Mouse (Mus musculus) liver, embryonic 15.5 days (tissue): ENCODE measurements around the gene Crot. TPM values are rescaled to one million over a fixed set of nuclear protein-coding genes. Genes with fewer than 3 reads are reported as not detected.

ENCODE experiments used
- ATAC-seq: fragments of 200-750 bp; cut with Nextera tagmentation; 2 replicates; pipeline ENCODE4 v1.8.0; 2017; ENCODE audit warnings: moderate number of reproducible peaks, mild to moderate bottlenecking, moderate library complexity; ENCODE audit not compliant: insufficient read depth
- H3K27ac ChIP-seq: fragments of 300-500 bp; sonication (generic); replicated peaks from 2 replicates; pipeline ENCODE4 v1.5.1; 2015; ENCODE audit warnings: mild to moderate bottlenecking, inconsistent platforms
- H3K27me3 ChIP-seq: fragments of 300-500 bp; sonication (generic); 2 replicates; pipeline ENCODE4 v1.6.1; 2015; ENCODE audit warnings: mild to moderate bottlenecking, inconsistent platforms
- H3K36me3 ChIP-seq: fragments of 300-500 bp; sonication (generic); replicated peaks from 2 replicates; pipeline ENCODE4 v1.6.1; 2015; ENCODE audit warnings: moderate library complexity, mild to moderate bottlenecking, inconsistent platforms
- H3K4me1 ChIP-seq: fragments of 300-500 bp; sonication (generic); replicated peaks from 2 replicates; pipeline ENCODE4 v1.6.1; 2015; ENCODE audit warnings: inconsistent platforms
- H3K4me2 ChIP-seq: fragments of 300-500 bp; sonication (generic); 2 replicates; pipeline ENCODE4 v1.6.1; 2015; ENCODE audit warnings: moderate library complexity, mild to moderate bottlenecking, inconsistent platforms
- H3K4me3 ChIP-seq: fragments of 300-500 bp; sonication (generic); replicated peaks from 2 replicates; pipeline ENCODE4 v1.5.1; 2015; ENCODE audit warnings: mild to moderate bottlenecking, inconsistent platforms
- H3K9ac ChIP-seq: fragments of 300-500 bp; sonication (generic); 2 replicates; pipeline ENCODE4 v1.6.1; 2015; ENCODE audit warnings: moderate library complexity, mild to moderate bottlenecking, inconsistent platforms
- H3K9me3 ChIP-seq: fragments of 300-500 bp; sonication (generic); replicated peaks from 2 replicates; pipeline ENCODE4 v1.6.1; 2016; ENCODE audit warnings: inconsistent platforms
- WGBS: fragments of 180-500 bp; shearing (Covaris S2); methylation state at CpG from one replicate; pipeline ENCODE4 v1.1.7; 2015; ENCODE audit warnings: mixed read lengths; ENCODE audit not compliant: insufficient replicate concordance; 5-methylcytosine and 5-hydroxymethylcytosine counted together
- polyA plus RNA-seq: library from polyadenylated mRNA; unstranded; fragments of >200 nt; fragmentation: Nextera tagmentation; extraction: Ambion mirVana; gene quantifications from 2 replicates; pipeline ENCODE4 v1.2.1, GENCODE M21; 2015

Gene Crot
- polyA plus RNA-seq, 1 experiment from 2014 or later, result 58.1 TPM

DNA sequence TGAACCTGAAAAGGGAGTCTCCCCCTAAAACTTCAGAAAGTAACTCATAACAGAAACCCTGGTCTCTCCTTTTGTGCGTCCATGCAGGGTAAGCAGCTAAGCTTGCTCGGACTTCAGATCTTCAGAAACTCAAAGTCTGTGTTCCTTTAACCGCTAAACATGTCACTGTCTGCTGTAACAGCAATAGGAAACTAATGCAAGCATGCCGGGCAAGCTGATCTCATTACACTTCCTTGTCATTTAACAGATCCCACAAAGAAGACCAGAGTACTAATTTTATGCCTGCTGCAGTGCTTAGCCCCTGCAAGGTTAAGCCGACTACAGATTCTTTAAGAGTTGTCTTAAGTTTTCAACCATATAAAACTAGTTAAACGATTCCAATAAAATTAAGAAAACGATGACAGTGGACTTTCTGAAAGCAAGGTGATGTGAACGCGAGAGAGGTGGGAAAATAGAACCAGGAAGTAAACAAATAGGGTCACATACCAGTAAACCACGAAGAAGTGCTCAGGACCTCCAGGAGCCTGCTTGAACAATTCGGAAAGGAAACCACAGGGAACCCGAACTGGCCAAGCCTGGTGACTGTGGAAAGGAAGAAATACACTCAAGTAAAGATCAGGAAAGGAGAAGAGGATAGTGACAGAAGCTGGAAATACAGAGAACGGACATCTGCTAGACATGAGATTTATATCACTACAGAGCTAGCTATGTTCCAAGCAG, 998 bp downstream of the Crot start:
- H3K4me2 ChIP-seq, result peak overlapping the region; percentile 89
- peak overlapping the region; percentile 84 for H3K27ac ChIP-seq
- H3K4me3 ChIP-seq, result peak overlapping the region; percentile 84
- WGBS, result 3% methylated on average over 13 of the region's 13 CpGs
- no peaks in the 10 kb centered on the region for H3K9me3 ChIP-seq
- H3K9ac ChIP-seq, result peak overlapping the region; percentile 71
- ATAC-seq, result no peak
- peaks cover 27% of the 10 kb centered on the region for H3K4me1 ChIP-seq
- no peaks in the 10 kb centered on the region for H3K27me3 ChIP-seq
- H3K36me3 ChIP-seq, result peaks cover 16% of the 10 kb centered on the region

DNA sequence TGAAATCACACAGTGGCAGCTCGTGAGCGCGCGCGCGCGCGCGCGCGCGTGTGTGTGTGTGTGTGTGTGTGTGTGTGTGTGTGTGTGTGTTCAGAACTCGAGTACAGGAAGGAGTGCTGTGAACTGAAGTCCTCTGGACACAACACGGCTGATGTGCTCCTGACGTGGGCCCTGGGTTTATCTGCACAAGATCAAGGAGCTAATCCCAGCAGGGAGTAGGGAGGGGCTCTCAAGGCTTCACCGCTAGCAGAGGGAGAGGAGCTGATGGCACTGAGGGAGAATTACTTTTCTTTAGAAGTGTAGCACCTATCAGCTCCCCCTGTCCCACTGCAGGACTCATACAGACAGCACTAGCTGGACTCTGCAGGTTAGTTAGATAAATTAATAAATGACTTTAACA, 5.5 kb downstream of the Crot start:
- Histone ChIP-seq H3K27ac (no peak overlapping the region), H3K9me3 (no peaks in the 10 kb centered on the region), H3K4me2 (no peak overlapping the region), H3K4me1 (peaks cover 13% of the 10 kb centered on the region; the same call in 1 of the 2 replicates), H3K4me3 (no peak overlapping the region), H3K9ac (no peak overlapping the region), H3K27me3 (no peaks in the 10 kb centered on the region), H3K36me3 (peaks cover 45% of the 10 kb centered on the region)
- ATAC-seq, result no peak
- 89% methylated on average over 16 of the region's 16 CpGs for WGBS

DNA sequence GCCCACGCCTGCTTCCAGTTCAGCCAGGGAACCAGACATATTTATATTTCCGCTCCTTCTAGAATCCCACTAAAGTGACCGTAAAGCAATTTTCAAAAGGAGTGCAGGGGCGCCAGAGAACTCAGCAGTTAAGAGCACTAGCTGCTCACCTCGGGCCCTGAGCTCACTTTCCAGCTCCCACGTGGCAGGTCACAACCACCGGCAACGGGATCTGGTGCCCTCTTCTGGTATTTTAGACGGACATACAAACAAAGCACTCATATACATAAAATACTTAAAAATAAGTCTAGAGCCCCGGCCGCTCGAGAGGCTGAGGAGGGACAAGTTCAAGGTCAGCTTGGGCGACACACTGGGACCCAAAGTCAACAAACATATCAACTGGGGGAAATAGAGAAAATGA, 6.6 kb downstream of the Crot start:
- no peak for ATAC-seq
- H3K9ac ChIP-seq, result no peak overlapping the region
- H3K4me2 ChIP-seq, result no peak overlapping the region
- no peak overlapping the region for H3K4me3 ChIP-seq
- H3K4me1 ChIP-seq, result peaks cover 4% of the 10 kb centered on the region; the same call in 1 of the 2 replicates
- no peak overlapping the region for H3K27ac ChIP-seq
- no peaks in the 10 kb centered on the region for H3K27me3 ChIP-seq
- peaks cover 52% of the 10 kb centered on the region for H3K36me3 ChIP-seq
- WGBS, result 78% methylated on average over 13 of the region's 13 CpGs
- no peaks in the 10 kb centered on the region for H3K9me3 ChIP-seq

DNA sequence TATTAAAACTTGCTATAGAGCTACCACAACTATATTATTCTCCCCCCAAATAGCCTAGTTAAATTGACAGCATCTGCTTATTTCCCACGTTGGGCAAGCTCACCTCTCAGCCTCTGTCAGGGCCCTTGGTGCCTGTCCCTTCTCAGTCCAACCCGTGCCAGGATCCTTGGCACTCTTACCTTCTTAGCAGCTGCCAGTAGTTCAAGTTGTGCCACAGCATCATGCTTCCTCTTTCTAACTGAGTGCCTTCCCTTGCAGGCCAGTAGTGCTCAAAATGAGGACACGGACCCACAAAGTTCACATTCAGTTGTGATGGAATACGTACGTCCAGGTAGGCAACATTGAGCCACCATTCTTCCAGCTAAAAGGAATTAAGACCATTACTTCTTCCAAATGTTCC, 9.2 kb downstream of the Crot start:
- H3K4me1 ChIP-seq, result no peaks in the 10 kb centered on the region
- peaks cover 63% of the 10 kb centered on the region for H3K36me3 ChIP-seq
- H3K9me3 ChIP-seq, result no peaks in the 10 kb centered on the region
- H3K9ac ChIP-seq, result no peak overlapping the region
- H3K27me3 ChIP-seq, result no peaks in the 10 kb centered on the region
- no peak overlapping the region for H3K4me2 ChIP-seq
- 82% methylated on average over 5 of the region's 5 CpGs for WGBS
- no peak overlapping the region for H3K4me3 ChIP-seq
- no peak overlapping the region for H3K27ac ChIP-seq
- ATAC-seq, result no peak

DNA sequence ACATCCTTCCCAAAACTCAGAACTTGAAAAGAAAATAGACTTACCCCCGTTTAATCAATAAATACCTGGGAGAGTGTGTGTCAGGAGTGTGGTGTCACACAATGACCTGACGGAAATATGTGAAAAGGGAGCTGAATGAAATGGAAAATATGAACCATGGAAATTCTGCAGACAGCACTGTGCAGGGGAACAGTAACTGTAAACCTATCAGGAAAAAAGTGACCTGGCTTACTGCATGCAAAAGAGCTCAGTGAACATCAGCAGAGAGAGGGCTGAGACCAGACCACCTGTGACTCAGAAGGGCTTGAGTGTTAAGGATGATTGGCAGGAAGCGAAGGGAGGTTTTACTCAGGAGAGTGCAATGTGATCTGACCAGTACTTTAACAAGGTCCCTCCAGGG, 11.7 kb downstream of the Crot start:
- Histone ChIP-seq H3K27ac (no peak overlapping the region), H3K36me3 (peaks cover 58% of the 10 kb centered on the region), H3K27me3 (no peaks in the 10 kb centered on the region), H3K4me2 (no peak overlapping the region), H3K4me1 (no peaks in the 10 kb centered on the region), H3K4me3 (no peak overlapping the region), H3K9ac (no peak overlapping the region), H3K9me3 (no peaks in the 10 kb centered on the region)
- WGBS, result 65% methylated on average over 3 of the region's 3 CpGs
- no peak for ATAC-seq

DNA sequence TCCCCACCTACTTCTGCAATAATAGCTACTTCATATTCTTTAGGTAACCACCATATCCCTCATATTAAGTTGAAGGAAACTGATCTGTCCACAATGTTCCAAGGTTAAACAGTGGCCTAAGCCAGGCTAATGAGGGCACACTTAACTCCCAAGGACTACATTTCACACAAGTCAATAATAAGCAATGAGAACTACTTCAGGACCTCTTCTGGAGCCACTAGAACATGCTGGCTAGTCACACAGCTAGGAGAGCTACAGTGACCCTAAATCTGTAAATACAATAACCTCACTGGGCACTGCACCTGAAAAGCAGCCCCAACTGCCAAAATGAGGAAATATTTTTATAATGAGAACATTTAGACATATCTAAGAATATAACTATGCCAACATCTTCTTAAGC, 22.4 kb downstream of the Crot start:
- no peak overlapping the region for H3K27ac ChIP-seq
- no peak overlapping the region for H3K9ac ChIP-seq
- H3K27me3 ChIP-seq, result no peaks in the 10 kb centered on the region
- no peak overlapping the region for H3K4me3 ChIP-seq
- no peak for ATAC-seq
- H3K9me3 ChIP-seq, result no peaks in the 10 kb centered on the region
- H3K36me3 ChIP-seq, result peaks cover 43% of the 10 kb centered on the region
- no peak overlapping the region for H3K4me2 ChIP-seq
- no peaks in the 10 kb centered on the region for H3K4me1 ChIP-seq

DNA sequence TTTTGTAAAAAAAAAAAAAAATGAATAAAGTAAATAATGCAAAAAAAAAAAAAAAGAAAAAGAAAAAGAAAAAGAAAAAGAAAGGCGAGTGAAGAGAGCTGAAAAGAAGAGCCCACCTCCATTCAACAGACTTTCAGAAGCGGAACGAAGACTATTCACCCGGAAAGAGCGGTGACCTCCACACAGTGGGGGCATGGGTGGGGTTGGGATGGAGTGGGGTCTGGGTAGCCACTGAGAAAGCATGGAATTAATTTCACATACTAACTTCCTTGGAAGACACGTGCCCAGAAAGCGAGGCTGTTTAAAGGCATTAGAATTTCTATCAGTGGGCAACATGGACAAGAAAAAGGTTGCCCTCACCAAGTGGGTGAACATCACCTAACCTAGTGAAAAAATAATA, 24.8 kb downstream of the Crot start:
- Histone ChIP-seq H3K4me2 (no peak overlapping the region), H3K9me3 (no peaks in the 10 kb centered on the region), H3K4me3 (no peak overlapping the region), H3K4me1 (no peaks in the 10 kb centered on the region), H3K27me3 (no peaks in the 10 kb centered on the region), H3K36me3 (peaks cover 56% of the 10 kb centered on the region), H3K9ac (no peak overlapping the region), H3K27ac (no peak overlapping the region)
- WGBS, result 83% methylated on average over 7 of the region's 7 CpGs
- ATAC-seq, result no peak

DNA sequence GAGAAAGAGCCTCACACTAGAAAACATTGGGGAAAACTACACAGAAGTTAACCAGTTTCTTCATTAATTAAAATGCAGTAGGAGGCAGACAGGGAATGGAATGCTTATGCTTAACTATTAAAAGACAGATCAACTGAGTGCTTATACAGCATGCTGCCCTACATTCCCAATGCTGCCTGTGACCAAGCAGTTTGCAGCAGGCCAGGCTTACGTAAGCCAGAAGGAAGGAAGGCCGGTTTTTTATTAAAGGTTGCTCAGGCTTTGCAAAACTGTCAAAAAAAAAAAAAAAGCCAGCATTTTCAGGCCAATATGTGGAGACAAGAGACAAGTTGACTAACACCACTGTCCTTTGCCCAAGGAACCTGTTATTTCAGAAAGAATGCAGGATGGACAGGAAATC, 26.4 kb downstream of the Crot start:
- Histone ChIP-seq H3K4me3 (no peak overlapping the region), H3K4me2 (no peak overlapping the region), H3K36me3 (peaks cover 67% of the 10 kb centered on the region), H3K4me1 (no peaks in the 10 kb centered on the region), H3K27ac (no peak overlapping the region), H3K27me3 (no peaks in the 10 kb centered on the region), H3K9me3 (no peaks in the 10 kb centered on the region), H3K9ac (no peak overlapping the region)
- no peak for ATAC-seq
- whole genome bisulfite sequencing, result 80% methylated on average over 2 of the region's 2 CpGs

DNA sequence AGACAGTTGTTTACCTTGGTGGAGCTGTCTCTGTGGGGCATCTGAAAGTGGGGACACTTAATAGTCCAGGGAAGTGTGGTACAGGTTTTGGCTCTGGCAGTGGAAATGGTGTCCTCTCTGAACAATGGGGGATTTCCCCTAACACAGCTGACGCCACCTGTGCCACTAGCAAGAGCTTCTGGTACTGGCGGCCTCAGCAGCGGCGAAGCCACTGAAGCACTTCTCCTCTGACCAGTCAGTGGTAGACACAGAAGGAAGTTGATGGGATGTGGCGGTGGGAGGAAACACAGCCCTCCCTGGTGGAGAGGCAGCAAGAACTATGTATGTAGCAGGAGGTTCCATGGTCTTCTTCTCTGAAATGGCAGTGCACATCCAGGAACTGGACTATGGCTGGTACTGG, 32.6 kb downstream of the Crot start:
- Histone ChIP-seq H3K4me2 (no peak overlapping the region), H3K9ac (no peak overlapping the region), H3K27ac (no peak overlapping the region), H3K4me3 (no peak overlapping the region), H3K9me3 (no peaks in the 10 kb centered on the region), H3K27me3 (no peaks in the 10 kb centered on the region), H3K36me3 (peaks cover 63% of the 10 kb centered on the region), H3K4me1 (no peaks in the 10 kb centered on the region)
- ATAC-seq, result no peak
- WGBS, result 80% methylated on average over 5 of the region's 5 CpGs

DNA sequence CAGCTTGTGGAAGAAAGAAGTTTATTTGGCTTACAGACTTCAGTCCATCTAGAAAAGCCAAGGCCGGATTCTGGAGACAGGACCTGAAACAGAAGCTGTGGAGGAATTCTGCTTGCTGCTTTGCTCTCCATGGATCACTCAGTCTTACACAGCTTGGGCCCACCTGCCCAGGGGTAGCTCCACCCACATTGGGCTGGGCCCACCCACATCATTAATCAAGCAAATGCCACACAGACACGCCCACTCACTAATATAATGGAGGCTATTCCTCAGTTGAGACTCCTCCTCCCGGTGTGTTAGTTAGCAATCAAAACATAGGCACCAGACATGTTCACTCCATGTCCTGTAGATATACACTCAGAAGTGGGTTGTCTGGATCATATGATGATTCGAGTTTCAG, 36.6 kb downstream of the Crot start:
- Histone ChIP-seq H3K4me2 (no peak overlapping the region), H3K4me3 (no peak overlapping the region), H3K9ac (no peak overlapping the region), H3K9me3 (no peaks in the 10 kb centered on the region), H3K36me3 (peaks cover 63% of the 10 kb centered on the region), H3K27me3 (no peaks in the 10 kb centered on the region), H3K4me1 (no peaks in the 10 kb centered on the region), H3K27ac (no peak overlapping the region)
- ATAC-seq, result no peak
- 72% methylated on average over 4 of the region's 4 CpGs for WGBS

DNA sequence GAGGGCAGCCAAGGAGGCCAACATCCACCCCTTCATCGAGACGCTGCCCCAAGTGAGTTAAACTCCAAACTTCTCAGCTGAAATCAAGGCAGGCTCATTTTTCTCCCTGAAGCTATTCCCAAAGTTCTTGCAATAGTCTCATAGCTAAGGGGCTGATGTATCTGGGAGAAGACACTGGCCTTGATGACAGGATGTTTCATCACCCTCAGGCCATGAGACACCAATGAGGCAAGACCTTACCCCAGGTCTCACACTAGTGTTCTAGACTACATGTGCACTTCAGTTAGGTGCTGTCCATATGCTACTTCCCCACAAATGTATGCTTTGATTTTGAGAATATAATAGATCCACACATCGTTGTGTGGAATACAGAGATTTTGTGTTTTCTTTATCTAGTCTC, 41.6 kb downstream of the Crot start:
- no peak overlapping the region for H3K4me2 ChIP-seq
- no peak overlapping the region for H3K4me3 ChIP-seq
- H3K9ac ChIP-seq, result no peak overlapping the region
- WGBS, result 86% methylated on average over 3 of the region's 3 CpGs
- H3K27ac ChIP-seq, result no peak overlapping the region
- no peak for ATAC-seq
- H3K27me3 ChIP-seq, result no peaks in the 10 kb centered on the region
- H3K36me3 ChIP-seq, result peaks cover 87% of the 10 kb centered on the region
- H3K4me1 ChIP-seq, result no peaks in the 10 kb centered on the region
- no peaks in the 10 kb centered on the region for H3K9me3 ChIP-seq

DNA sequence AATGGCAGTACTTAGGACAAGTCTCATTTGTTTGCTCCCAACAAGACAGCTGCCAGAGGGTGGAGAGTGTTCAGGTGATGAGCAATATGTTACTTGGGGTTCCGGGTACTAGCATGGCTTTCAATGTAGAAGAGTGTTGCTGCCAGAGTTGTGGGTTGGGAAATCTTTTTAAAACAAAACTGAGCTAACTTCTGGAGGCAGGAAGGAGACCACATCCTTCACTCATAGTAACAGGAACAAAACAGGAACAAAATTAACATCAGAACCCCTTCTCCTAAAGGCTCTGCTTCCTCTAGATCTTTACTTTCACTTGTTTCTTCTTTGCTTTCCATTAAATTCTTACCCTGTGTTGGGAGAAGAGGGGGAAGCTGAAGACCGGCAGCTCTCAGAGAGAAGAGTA, 43.5 kb downstream of the Crot start:
- ATAC-seq, result no peak
- 72% methylated on average over 2 of the region's 2 CpGs for WGBS
- no peak overlapping the region for H3K9ac ChIP-seq
- no peaks in the 10 kb centered on the region for H3K4me1 ChIP-seq
- no peak overlapping the region for H3K4me3 ChIP-seq
- H3K9me3 ChIP-seq, result no peaks in the 10 kb centered on the region
- H3K4me2 ChIP-seq, result no peak overlapping the region
- H3K27me3 ChIP-seq, result no peaks in the 10 kb centered on the region
- no peak overlapping the region for H3K27ac ChIP-seq
- H3K36me3 ChIP-seq, result peaks cover 85% of the 10 kb centered on the region
